Mouse (Mus musculus): ENCODE measurements around the gene Grin2d. TPM values are rescaled to one million over a fixed set of nuclear protein-coding genes. Genes with fewer than 3 reads are reported as not detected.

Grin2d gene
- polyA plus RNA-seq, 1 experiment from 2014 or later = 0.43 TPM

DNA sequence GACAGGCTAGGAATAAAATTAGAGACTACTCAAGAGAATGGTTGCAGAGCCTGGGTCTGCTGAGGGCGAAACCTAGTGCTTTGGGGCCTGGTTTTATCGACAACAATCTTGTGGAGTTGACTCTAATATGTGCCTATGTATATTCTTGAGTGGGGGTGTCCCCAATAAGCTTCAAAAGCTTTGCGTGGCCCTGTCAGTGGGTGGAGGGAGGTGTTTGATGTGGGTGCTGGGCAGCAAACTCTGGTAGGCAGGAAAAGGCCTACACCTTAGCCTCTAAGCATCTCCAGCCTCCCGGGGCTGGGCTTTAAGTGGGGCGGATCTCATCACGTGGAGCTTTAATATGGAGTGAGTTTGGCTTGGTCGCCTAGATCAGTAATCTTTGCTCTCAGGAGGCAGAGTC lies 79.2 kb downstream of the Grin2d start:
- H3K9me3 ChIP-seq (ENCODE audit: low read depth, low read length) = no peaks in the 10 kb centered on the region
- ATAC-seq (ENCODE audit: insufficient read depth) (no peak), DNase-seq (no peak)
- H3K4me3 ChIP-seq (ENCODE audit: low read depth, low read length) = peak overlapping the region; percentile 44
- 0 out of 2 replicates have a peak, but pooled peaks cover 3% of the 10 kb centered on the region for H3K36me3 ChIP-seq (ENCODE audit: insufficient read depth)
- no peak overlapping the region for H3K9ac ChIP-seq
- H3K27ac ChIP-seq (ENCODE audit: low read depth) = no peak overlapping the region
- peak overlapping the region; percentile 83 for H3K4me2 ChIP-seq
- TF ChIP-seq CTCF (IDR thresholded peaks at IDR 0.05; ENCODE audit: low read depth) = no peak
- H3K4me1 ChIP-seq (ENCODE audit: insufficient read depth) = 0 out of 2 replicates have a peak, but pooled peaks cover 7% of the 10 kb centered on the region
- 47% methylated on average over 7 of the region's 7 CpGs for WGBS
- peaks cover 32% of the 10 kb centered on the region for H3K27me3 ChIP-seq (ENCODE audit: insufficient read depth, low read length)

DNA sequence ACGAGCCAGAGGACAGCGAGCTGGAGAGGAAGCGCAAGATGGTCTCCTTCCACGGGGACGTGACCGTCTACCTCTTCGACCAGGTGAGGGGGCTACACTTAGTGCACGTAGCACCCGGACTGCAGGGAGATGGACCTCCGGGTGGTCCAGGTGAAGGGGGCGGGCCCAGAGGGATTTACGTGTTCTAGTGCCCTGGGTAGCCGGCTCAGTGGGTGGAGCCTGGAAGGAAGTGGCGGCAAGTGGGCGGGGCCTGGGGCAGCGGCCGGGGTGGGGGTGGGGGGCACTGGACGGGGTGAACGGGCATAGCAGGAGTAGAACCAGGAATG lies 79.7 kb downstream of the Grin2d start:
- Histone ChIP-seq H3K36me3 (ENCODE audit: insufficient read depth) (0 out of 2 replicates have a peak, but pooled peaks cover 3% of the 10 kb centered on the region), H3K27me3 (ENCODE audit: insufficient read depth, low read length) (peaks cover 32% of the 10 kb centered on the region), H3K4me1 (ENCODE audit: insufficient read depth) (0 out of 2 replicates have a peak, but pooled peaks cover 7% of the 10 kb centered on the region), H3K4me2 (peak overlapping the region; percentile 83), H3K27ac (ENCODE audit: low read depth) (no peak overlapping the region), H3K9ac (peak overlapping the region; percentile 53), H3K9me3 (ENCODE audit: low read depth, low read length) (no peaks in the 10 kb centered on the region), H3K4me3 (ENCODE audit: low read depth, low read length) (peak overlapping the region; percentile 44)
- ATAC-seq (ENCODE audit: insufficient read depth) = no peak
- TF ChIP-seq CTCF (IDR thresholded peaks at IDR 0.05; ENCODE audit: low read depth) = no peak
- WGBS = 2% methylated on average over 19 of the region's 19 CpGs
- DNase-seq = peak; percentile 54

DNA sequence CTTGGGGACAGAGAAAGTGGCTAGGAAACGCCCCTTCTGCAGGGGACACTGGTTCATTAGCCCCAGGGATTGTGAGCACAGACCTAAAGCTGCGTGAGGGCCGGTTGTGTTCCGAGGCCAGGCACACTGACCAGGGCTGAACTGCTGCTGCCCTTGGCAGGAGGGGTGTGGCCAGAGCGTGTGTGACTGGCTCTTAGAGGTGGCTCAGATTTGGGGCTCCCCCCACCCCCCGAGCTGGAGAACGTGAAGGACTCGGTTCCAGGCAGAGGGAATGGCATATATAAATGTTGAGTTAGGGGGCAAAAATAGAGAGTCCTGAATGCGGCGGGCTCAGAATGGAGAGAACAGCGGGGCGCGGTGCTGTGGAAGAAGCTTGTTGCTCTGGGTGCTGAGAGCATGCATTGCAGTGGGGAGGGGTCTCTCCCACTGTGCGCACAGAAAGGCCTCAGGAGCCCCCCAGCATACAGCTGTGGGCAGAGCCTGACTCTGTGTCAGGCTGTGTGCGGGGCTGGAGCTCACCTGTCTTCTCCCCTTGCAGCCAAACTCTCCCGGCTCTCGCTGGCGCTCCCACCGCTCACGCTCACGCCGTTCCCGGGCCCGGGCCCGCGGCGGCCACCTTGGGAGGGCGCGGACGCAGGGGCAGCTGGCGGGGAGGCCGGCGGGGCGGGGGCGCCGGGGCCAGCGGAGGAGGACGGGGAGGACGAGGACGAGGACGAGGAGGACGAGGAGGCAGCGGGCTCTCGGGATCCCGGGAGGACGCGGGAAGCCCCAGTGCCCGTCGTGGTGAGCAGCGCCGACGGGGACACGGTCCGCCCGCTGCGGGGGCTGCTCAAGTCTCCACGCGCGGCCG lies 80.3 kb downstream of the Grin2d start:
- ATAC-seq (ENCODE audit: insufficient read depth) (no peak), DNase-seq (no peak)
- Histone ChIP-seq H3K36me3 (ENCODE audit: insufficient read depth) (peaks cover 5% of the 10 kb centered on the region; the same call in 1 of the 2 replicates), H3K9me3 (ENCODE audit: low read depth, low read length) (no peaks in the 10 kb centered on the region), H3K27me3 (ENCODE audit: insufficient read depth, low read length) (peaks cover 32% of the 10 kb centered on the region), H3K4me2 (peak overlapping the region; percentile 83), H3K4me1 (ENCODE audit: insufficient read depth) (0 out of 2 replicates have a peak, but pooled peaks cover 7% of the 10 kb centered on the region), H3K9ac (peak overlapping the region; percentile 53), H3K4me3 (ENCODE audit: low read depth, low read length) (peak overlapping the region; percentile 44), H3K27ac (ENCODE audit: low read depth) (no peak overlapping the region)
- no peak for TF ChIP-seq CTCF (IDR thresholded peaks at IDR 0.05; ENCODE audit: low read depth)
- WGBS = 2% methylated on average over 55 of the region's 60 CpGs

DNA sequence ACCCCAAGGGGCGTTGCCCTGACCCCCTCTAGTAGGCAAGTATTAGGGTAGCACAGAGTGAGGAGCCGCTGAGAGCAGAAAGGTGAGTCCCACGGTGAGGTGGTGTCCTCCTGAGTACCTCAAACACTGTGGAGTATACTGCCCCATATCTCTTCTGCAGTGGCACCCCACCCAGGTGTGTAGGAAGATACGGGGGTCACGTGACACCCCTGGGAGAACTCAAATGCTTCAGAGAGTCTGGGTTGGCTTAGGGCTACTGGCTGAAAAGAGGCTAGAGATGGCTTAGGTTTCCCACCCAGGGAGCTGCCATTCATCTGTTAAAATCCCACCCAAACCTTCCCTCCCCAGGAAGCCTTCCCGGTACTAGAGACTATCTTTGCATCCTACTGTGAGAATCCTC lies 81.2 kb downstream of the Grin2d start:
- Histone ChIP-seq H3K27ac (ENCODE audit: low read depth) (no peak overlapping the region), H3K9ac (no peak overlapping the region), H3K27me3 (ENCODE audit: insufficient read depth, low read length) (peaks cover 32% of the 10 kb centered on the region), H3K4me3 (ENCODE audit: low read depth, low read length) (no peak overlapping the region), H3K4me1 (ENCODE audit: insufficient read depth) (0 out of 2 replicates have a peak, but pooled peaks cover 7% of the 10 kb centered on the region), H3K4me2 (no peak overlapping the region), H3K36me3 (ENCODE audit: insufficient read depth) (peaks cover 7% of the 10 kb centered on the region; the same call in 1 of the 2 replicates), H3K9me3 (ENCODE audit: low read depth, low read length) (no peaks in the 10 kb centered on the region)
- DNase-seq (no peak), ATAC-seq (ENCODE audit: insufficient read depth) (no peak)
- TF ChIP-seq CTCF (IDR thresholded peaks at IDR 0.05; ENCODE audit: low read depth) = no peak
- WGBS = 46% methylated on average over 6 of the region's 6 CpGs

DNA sequence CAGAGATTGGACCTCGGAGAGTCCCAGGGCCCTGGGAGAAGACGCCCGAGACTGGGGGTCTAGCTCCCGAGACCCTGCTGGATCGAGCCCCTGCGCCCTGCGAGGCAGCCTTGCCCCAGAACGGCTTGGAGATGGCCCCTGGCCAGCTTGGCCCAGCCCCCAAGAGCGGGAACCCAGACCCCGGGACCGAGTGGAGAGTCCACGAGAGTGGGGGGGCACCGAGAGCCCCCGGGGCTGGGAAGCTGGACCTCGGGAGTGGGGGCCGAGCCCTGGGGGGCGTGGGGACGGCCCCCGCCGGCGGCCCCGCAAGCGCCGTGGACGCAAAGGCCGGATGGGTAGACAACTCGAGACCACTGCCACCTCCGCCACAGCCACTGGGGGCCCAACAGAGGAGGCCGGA lies 83.2 kb downstream of the Grin2d start:
- TF ChIP-seq CTCF (IDR thresholded peaks at IDR 0.05; ENCODE audit: low read depth) = no peak
- H3K4me1 ChIP-seq (ENCODE audit: insufficient read depth) = 0 out of 2 replicates have a peak, but pooled peaks cover 4% of the 10 kb centered on the region
- peaks cover 32% of the 10 kb centered on the region for H3K27me3 ChIP-seq (ENCODE audit: insufficient read depth, low read length)
- no peak for ATAC-seq (ENCODE audit: insufficient read depth)
- no peak overlapping the region for H3K4me3 ChIP-seq (ENCODE audit: low read depth, low read length)
- no peaks in the 10 kb centered on the region for H3K9me3 ChIP-seq (ENCODE audit: low read depth, low read length)
- no peak overlapping the region for H3K27ac ChIP-seq (ENCODE audit: low read depth)
- no peak for DNase-seq
- 93% methylated on average over 29 of the region's 29 CpGs for WGBS
- no peak overlapping the region for H3K4me2 ChIP-seq
- peaks cover 10% of the 10 kb centered on the region; the same call in 1 of the 2 replicates for H3K36me3 ChIP-seq (ENCODE audit: insufficient read depth)
- H3K9ac ChIP-seq = no peak overlapping the region

DNA sequence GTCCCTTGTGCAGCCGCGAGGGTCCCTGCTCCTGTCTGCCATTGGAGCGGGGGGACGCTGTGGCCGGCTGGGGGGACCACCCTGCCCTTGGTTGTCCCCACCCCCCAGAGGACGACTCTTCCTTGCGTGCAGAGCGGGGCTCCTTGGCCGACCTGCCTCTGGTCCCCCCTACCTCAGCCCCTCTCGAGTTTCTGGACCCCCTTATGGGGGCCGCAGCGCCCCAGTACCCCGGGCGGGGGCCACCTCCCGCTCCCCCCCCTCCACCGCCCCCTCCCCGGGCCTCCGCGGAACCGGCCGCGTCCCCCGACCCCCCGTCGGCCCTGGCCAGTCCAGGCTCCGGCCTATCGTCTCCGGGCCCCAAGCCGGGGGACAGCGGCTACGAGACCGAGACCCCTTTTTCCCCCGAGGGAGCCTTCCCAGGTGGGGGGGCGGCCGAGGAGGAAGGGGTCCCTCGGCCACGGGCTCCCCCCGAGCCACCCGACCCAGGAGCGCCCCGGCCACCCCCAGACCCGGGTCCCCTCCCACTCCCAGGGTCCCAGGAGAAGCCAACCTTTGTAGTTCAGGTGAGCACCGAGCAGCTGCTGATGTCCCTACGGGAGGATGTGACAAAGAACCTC lies 84.1 kb downstream of the Grin2d start:
- 78% methylated on average over 44 of the region's 44 CpGs for WGBS
- no peak for DNase-seq
- H3K4me3 ChIP-seq (ENCODE audit: low read depth, low read length) = no peak overlapping the region
- H3K9me3 ChIP-seq (ENCODE audit: low read depth, low read length) = no peaks in the 10 kb centered on the region
- H3K4me1 ChIP-seq (ENCODE audit: insufficient read depth) = 0 out of 2 replicates have a peak, but pooled peaks cover 4% of the 10 kb centered on the region
- peaks cover 25% of the 10 kb centered on the region for H3K27me3 ChIP-seq (ENCODE audit: insufficient read depth, low read length)
- no peak overlapping the region for H3K4me2 ChIP-seq
- ATAC-seq (ENCODE audit: insufficient read depth) = no peak
- no peak overlapping the region for H3K9ac ChIP-seq
- peaks cover 16% of the 10 kb centered on the region for H3K36me3 ChIP-seq (ENCODE audit: insufficient read depth)
- H3K27ac ChIP-seq (ENCODE audit: low read depth) = no peak overlapping the region
- TF ChIP-seq CTCF (IDR thresholded peaks at IDR 0.05; ENCODE audit: low read depth) = no peak

DNA sequence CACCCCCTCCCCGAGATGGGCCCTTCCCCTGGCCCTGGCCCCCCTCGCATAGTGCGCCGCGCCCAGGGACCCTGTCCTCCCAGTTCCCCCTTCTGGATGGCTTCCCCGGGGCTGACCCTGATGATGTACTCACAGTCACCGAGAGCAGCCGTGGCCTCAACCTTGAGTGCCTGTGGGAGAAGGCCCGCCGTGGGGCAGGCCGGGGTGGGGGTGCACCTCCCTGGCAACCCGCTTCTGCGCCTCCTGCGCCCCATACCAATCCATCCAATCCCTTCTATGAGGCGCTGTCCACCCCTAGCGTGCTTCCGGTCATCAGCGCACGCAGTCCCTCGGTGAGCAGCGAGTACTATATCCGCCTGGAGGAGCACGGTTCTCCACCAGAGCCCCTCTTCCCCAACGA lies 84.9 kb downstream of the Grin2d start:
- no peaks in the 10 kb centered on the region for H3K9me3 ChIP-seq (ENCODE audit: low read depth, low read length)
- no peak for TF ChIP-seq CTCF (IDR thresholded peaks at IDR 0.05; ENCODE audit: low read depth)
- H3K27ac ChIP-seq (ENCODE audit: low read depth) = no peak overlapping the region
- DNase-seq = no peak
- no peak overlapping the region for H3K4me3 ChIP-seq (ENCODE audit: low read depth, low read length)
- peaks cover 16% of the 10 kb centered on the region for H3K27me3 ChIP-seq (ENCODE audit: insufficient read depth, low read length)
- no peak for ATAC-seq (ENCODE audit: insufficient read depth)
- 75% methylated on average over 24 of the region's 24 CpGs for WGBS
- H3K36me3 ChIP-seq (ENCODE audit: insufficient read depth) = peaks cover 19% of the 10 kb centered on the region
- no peak overlapping the region for H3K9ac ChIP-seq
- 0 out of 2 replicates have a peak, but pooled peaks cover 4% of the 10 kb centered on the region for H3K4me1 ChIP-seq (ENCODE audit: insufficient read depth)
- no peak overlapping the region for H3K4me2 ChIP-seq

Measured in lung, embryonic 14.5 days (tissue).